Mouse (Mus musculus): ENCODE measurements around the gene Exoc2.

GRCm38 (mm10) chr13:31004458-31004857 is 30.6 kb upstream of the Exoc2 start:
- no peak for TF ChIP-seq CTCF (IDR thresholded peaks at IDR 0.05; ENCODE audit: control insufficient read depth, insufficient read depth, low read length)
- TF ChIP-seq POLR2A (IDR thresholded peaks at IDR 0.05; ENCODE audit: borderline replicate concordance, control insufficient read depth, low read depth, low read length), result no peak

Measured in bone marrow, adult 2 months (tissue).